Mouse (Mus musculus) small intestine, adult 2 months (tissue): ENCODE measurements around the gene Rexo1.

Experiments used
- CTCF ChIP-seq: fragments of 200-500 bp; IDR thresholded peaks from 2 replicates; pipeline ENCODE4 v1.5.1; 2012; ENCODE audit warnings: low read depth, mild to moderate bottlenecking, control low read depth, inconsistent platforms, low read length, moderate library complexity, mixed read lengths; ENCODE audit not compliant: insufficient replicate concordance, insufficient read length; ENCODE audit errors: extremely low read depth
- POLR2A ChIP-seq: fragments of 200-500 bp; IDR thresholded peaks from 2 replicates; pipeline ENCODE4 v1.6.1; 2012; ENCODE audit warnings: low read depth, mild to moderate bottlenecking, control low read depth, inconsistent platforms, low read length, moderate library complexity

DNA sequence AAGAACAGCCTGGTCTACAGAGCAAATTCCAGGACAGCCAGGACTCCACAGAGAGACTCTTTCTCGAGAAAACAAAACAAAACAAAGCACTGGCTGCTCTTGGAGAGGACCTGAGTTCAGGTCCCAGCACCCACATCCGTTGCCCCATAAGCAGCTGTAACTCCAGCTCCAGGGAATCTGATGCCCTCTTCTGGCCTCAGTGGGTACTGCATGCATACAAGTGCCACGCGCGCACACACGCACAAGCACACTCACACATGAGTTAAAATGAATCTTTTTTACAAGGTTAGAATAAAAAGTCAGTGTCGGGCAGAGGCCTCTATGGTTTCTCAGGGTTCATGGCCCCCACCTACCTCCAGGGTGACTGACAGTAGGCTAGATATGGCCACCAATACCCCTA, 38.1 kb downstream of the Rexo1 start:
- TF ChIP-seq CTCF: peak; percentile 25; the same call in 1 of the 2 replicates
- no peak for TF ChIP-seq POLR2A
